Mouse (Mus musculus): ENCODE data around the gene Sept12.

Sept12 gene

DNA sequence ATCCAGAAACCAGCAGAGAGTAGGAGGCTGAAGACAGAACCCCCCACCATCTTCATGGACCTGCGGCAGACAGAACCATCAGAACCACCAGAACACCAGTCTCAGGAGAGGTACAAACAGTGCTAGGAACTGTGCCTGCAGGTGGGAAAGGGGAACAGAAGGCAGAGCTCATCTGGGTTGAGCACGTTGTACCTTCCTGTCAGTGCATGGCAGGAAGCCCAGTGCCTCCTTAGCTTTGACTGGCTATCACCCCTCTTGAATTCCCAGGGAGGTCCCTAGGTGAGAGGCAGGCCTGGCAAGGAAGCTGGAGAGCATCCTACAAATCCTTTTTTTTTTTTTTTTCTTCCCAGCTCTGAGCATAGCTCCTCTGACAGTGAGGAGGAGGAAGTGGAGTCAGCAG, 21.5 kb downstream of the Sept12 start:
- DNase-seq (ENCODE audit: low read depth, low spot score): no peak

- no peak for DNase-seq (ENCODE audit: low read depth, low spot score)
Observed at GRCm38 (mm10) chr16:4974521-4974920, 23.1 kb downstream of the Sept12 start.

GRCm38 (mm10) chr16:4971626-4972025, 26.0 kb downstream of the Sept12 start:
- no peak for DNase-seq (ENCODE audit: low read depth, low spot score)

GRCm38 (mm10) chr16:4969055-4969843, 28.4 kb downstream of the Sept12 start:
- DNase-seq (ENCODE audit: low read depth, low spot score): no peak

DNA sequence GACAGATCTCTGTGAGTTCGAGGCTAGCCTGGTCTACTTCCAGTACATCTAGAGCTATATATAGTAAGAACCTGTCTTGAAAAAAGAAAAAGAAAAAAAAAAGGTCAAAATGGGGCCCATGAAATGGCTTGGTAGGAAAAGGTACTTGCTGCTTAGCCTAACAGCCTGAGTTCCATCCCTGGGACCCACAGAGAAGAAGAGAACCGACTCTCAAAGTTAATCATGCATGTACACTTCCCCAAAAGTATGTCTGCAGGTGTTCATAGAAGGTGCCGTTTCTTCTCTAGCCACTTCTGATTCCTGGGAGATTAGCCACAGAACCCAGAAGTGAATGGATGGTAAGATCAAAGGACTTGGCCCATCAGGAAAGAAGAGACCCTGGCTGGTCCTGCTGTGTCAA, 29.2 kb downstream of the Sept12 start:
- DNase-seq (ENCODE audit: low read depth, low spot score): no peak

- no peak for DNase-seq (ENCODE audit: low read depth, low spot score)
Observed at GRCm38 (mm10) chr16:4965392-4966129, 32.1 kb downstream of the Sept12 start.

- DNase-seq (ENCODE audit: low read depth, low spot score): peak; percentile 58
Observed at GRCm38 (mm10) chr16:4964731-4965391, 32.8 kb downstream of the Sept12 start.

DNA sequence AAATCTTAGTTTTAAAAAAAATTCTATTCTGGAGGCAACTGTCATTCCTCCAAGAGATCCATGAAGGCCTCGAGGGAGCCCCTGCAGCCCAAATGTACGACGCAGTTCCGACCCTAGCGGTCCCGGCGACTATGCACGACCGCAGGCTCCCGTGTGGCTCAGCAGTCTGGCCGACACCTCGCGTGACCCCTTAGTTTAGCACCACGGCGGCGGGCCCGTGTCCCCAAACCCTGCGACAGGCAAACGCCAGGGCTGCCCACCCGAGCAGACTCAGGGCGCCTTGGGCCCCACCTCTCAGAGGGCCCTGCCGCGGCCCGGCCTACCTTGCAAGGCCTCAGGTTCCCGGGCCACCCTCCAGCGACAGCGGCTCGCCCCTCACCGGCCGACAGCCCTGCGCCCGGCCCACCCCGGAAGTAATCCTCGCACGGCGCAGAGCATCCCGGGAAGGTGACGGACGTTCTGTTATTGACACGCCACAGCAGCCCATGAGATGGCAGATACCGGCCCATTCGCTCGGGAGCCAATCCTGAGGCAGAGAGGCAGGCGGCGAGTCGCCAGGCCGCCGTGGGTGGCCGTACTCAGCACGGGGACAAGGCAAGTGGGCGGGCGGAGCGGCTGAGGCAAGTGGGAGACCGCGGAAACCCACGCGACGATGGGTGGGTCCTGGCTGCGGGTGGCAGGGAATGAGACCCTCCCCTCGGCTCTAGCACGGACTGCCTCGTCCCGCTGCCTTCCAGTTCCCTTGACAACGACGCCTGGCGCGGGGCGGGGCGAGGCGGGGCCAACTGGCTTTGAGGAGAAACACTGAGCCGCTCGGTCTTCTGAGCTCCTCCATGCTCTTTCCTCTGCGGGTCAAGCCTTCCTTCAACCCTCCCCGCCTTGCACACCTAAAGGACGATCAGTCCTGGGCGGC, 33.6 kb downstream of the Sept12 start, which contains the start of gene Anks3:
Gene Anks3, minus strand, starts transcription at position 409 of the 913 bp plus-strand sequence.
- peak; percentile 99 for DNase-seq (ENCODE audit: low read depth, low spot score)

DNA sequence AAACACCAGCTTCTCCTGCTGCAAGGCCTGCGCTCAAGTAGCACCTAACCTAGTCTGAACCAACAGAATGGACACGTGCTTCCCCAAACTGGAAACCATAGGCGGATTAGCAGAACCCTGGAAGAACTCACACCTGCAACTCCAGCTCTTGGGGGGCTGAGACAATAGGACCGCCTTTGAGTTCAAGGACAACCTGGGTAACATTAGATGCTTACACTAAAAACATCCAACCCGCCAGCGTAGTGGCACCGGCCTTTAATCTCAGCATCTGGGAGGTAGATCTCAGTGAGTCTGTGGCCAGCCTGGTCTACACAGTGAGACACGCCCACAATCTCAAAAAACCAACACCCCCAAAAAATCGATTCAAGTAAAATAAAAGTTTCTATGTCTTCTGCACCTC, 34.3 kb downstream of the Sept12 start:
- DNase-seq (ENCODE audit: low read depth, low spot score): peak; percentile 30

- DNase-seq (ENCODE audit: low read depth, low spot score): no peak
Observed at GRCm38 (mm10) chr16:4960260-4960659, 37.4 kb downstream of the Sept12 start.

DNA sequence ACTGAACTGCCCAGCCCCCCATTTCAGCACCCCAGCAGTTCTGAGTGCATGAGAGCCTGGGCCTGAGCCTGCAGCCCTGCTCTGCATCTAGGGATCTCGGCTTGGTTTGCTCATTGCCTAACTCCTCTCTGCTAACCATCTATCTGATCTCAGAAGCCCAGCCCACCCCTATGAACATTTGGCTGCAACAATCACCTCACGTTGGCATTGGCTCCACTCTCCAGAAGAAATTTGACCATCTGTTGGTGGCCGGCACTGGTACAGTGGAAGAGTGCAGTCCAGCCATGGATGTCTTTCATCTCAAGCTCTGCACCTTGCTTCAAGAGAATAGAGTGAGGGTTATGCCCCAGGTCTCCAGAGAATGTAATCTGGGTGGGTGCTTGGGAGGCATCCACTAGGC, 40.2 kb downstream of the Sept12 start:
- no peak for DNase-seq (ENCODE audit: low read depth, low spot score)

DNA sequence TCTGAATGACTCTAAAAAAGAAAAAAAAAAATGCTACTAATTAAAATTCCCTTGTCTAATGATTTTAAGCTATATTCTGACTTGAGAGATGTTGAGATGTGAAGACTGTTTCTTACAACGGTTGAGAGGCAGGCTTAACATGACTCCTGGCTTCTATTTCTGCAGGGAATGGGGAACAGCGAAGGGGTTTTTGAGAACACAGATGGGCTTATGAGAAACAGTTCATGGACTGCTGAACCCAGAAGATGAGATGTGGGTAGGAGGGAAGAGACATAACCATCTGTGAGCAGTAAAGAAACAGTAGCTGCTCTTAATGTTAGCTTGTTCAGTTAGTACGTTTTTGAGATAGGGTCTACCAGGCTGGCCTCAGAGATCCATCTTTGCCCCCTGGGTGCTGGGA, 41.0 kb downstream of the Sept12 start:
- DNase-seq (ENCODE audit: low read depth, low spot score): no peak

DNA sequence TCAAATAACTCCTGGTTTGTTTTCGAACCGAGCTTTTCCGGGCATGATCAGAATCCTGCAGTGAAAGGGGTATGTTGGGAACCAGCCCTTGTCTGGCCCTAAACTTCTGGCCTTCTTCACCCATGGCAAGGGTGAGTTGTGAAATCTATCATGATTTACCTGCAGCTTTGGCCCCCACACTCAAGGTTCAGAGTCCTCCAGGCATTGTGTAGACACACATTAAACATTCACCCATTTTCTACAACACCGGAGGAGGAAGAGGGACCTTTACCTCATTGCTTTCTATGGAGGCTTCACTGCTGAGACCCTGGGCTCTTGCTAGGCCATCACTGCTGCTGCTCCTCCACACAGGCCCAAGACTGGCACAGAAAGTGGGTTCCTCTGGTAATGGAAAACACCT, 50.3 kb downstream of the Sept12 start:
- DNase-seq (ENCODE audit: low read depth, low spot score): no peak

- no peak for DNase-seq (ENCODE audit: low read depth, low spot score)
Observed at GRCm38 (mm10) chr16:4946155-4946554, 51.5 kb downstream of the Sept12 start.

- DNase-seq (ENCODE audit: low read depth, low spot score): no peak
Observed at GRCm38 (mm10) chr16:4945415-4945814, 52.2 kb downstream of the Sept12 start.

DNA sequence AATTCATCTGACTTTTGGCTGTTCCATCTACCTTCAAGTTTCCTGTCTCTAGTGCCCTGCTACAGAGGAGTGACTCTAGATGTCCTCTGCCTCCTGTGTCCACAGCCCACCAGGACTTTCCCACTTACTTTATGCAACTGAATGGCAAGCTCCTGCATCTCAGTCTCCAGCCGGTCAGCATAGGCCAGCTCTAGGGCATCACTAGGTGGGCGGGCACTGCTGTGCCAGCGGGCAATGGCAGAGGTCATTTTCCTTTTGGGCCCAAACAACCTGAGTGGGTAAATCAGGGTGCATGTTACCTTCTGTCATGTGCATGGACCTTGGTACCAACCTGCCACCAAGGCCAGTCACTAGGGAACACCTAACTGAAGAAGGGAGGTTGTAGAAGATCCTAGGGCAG, 54.2 kb downstream of the Sept12 start:
- no peak for DNase-seq (ENCODE audit: low read depth, low spot score)

DNA sequence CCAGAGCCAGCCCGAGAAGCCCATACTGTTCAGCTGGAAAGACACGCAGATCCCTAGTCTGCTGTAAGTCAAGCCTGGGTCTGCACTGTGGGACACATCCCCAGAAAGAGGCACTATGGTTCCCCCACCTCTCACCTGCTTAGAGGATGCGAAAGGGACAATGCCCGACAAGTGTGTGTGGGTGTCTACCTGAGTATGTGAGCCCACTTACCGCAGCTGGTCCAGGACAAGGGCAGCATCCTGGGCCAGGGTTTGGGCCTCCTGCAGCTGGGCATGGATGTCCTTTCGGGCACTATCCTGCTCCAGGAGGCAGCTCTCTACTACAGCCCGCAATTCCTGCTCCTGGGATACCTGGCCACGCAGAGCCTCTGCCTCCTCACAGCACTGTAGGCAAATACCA, 54.8 kb downstream of the Sept12 start:
- no peak for DNase-seq (ENCODE audit: low read depth, low spot score)

DNA sequence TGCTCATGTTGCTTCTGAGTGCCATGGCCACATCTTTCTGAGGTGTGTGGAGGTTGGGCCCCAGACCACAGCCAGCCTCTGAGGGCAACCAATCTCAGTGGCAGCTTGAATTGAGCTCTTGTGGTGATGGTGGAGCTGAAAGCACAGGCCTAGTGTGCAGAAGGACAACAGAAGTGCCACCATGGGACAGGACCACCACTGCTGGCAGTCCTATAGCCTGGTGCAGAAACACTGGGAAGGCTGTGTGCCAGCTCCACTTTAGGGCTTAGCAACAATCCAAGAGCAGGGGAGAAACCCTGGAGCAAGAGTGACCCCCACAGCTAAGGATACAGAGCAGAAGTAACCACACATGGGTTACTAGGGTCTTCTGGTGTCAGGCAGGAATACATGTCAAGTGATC, 56.6 kb downstream of the Sept12 start:
- DNase-seq (ENCODE audit: low read depth, low spot score): no peak

- no peak for DNase-seq (ENCODE audit: low read depth, low spot score)
Observed at GRCm38 (mm10) chr16:4940311-4940850, 57.3 kb downstream of the Sept12 start.

DNA sequence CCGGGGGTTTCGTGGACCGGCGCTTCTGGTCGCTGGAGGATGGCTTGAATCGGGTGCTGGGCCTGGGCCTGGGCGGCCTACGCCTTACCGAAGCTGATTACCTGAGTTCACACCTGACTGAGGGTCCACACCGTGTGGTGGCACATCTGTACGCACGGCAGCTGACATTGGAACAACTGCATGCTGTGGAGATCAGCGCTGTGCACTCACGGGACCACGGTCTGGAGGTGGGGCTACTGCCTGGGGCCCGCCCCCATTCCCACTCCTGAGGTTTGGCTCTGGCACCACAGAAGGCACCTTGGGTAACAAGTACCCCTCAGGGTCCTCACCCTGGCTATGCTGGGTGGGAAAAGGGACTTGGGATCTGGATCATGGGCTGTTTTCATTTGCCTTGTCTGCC, 58.2 kb downstream of the Sept12 start:
- DNase-seq (ENCODE audit: low read depth, low spot score): peak; percentile 75

GRCm38 (mm10) chr16:4938989-4939388, 58.7 kb downstream of the Sept12 start:
- peak; percentile 98 for DNase-seq (ENCODE audit: low read depth, low spot score)
